Mouse (Mus musculus) CH12.LX (cell line): Measurements from ENCODE around the gene Snx5. TPM values are rescaled to one million over a fixed set of nuclear protein-coding genes. Genes with fewer than 3 reads are reported as not detected.

ENCODE experiments used
- DNase-seq: peaks from one replicate; pipeline ENCODE4 v3.0.0-alpha.2; 2013; ENCODE audit errors: extremely low read depth
- H3K27ac ChIP-seq: 2 replicates; pipeline ENCODE4 v1.5.1; 2012; ENCODE audit warnings: low read depth, mild to moderate bottlenecking, control low read depth, moderate library complexity; ENCODE audit not compliant: insufficient read depth
- H3K27me3 ChIP-seq: replicated peaks from 2 replicates; pipeline ENCODE3; 2012; ENCODE audit warnings: inconsistent platforms
- H3K36me3 ChIP-seq, 2 experiments: replicated peaks in 1 of 2; 2 replicates each; pipeline versions ENCODE3 to v1.6.1; 2012; ENCODE audit warnings: inconsistent platforms in 1 of 2, low read length in 1 of 2, mild to moderate bottlenecking in 1 of 2, mixed read lengths in 1 of 2, moderate library complexity in 1 of 2; ENCODE audit not compliant: control insufficient read depth in 1 of 2, insufficient read depth in 1 of 2
- H3K4me1 ChIP-seq, 2 experiments: 2 replicates each; pipeline ENCODE4 v1.6.1; 2012; ENCODE audit warnings: inconsistent platforms in 1 of 2, moderate library complexity in 1 of 2; ENCODE audit not compliant: insufficient read depth in 2 of 2, control insufficient read depth in 1 of 2
- H3K4me2 ChIP-seq: 2 replicates; pipeline ENCODE4 v1.6.1; 2012; ENCODE audit warnings: low read depth, mild to moderate bottlenecking, control low read depth; ENCODE audit not compliant: poor library complexity, insufficient read depth, severe bottlenecking
- H3K4me3 ChIP-seq, 3 experiments: fragments of 150-350 bp in 1 of 3; sonication (generic) in 1 of 3; replicated peaks in 1 of 3; 2 replicates each; pipeline versions ENCODE3 to v1.5.1; 2011 to 2012; ENCODE audit warnings: low read depth in 2 of 3, low read length in 2 of 3, mild to moderate bottlenecking in 2 of 3, moderate library complexity in 2 of 3, control low read depth in 1 of 3, improper control_type of control experiment in 1 of 3, inconsistent platforms in 1 of 3, mixed read lengths in 1 of 3; ENCODE audit not compliant: poor library complexity in 1 of 3
- H3K79me2 ChIP-seq: replicated peaks from 2 replicates; pipeline ENCODE4 v1.6.1; 2012; ENCODE audit warnings: mild to moderate bottlenecking, moderate library complexity; ENCODE audit not compliant: control insufficient read depth, poor library complexity, insufficient read depth, severe bottlenecking; ENCODE audit errors: extremely low read depth
- H3K9ac ChIP-seq: 2 replicates; pipeline ENCODE4 v1.6.1; 2012; ENCODE audit warnings: low read depth, mild to moderate bottlenecking, control low read depth, moderate library complexity; ENCODE audit not compliant: insufficient read depth
- H3K9me3 ChIP-seq: replicated peaks from 2 replicates; pipeline ENCODE3; 2012; ENCODE audit warnings: low read length, inconsistent platforms, mixed read lengths
- BHLHE40 ChIP-seq: IDR thresholded peaks from 2 replicates; pipeline ENCODE4 v1.6.1; 2011; ENCODE audit warnings: mild to moderate bottlenecking, low read depth, low read length, improper control_type of control experiment
- CHD1 ChIP-seq: IDR thresholded peaks from 2 replicates; pipeline ENCODE4 v1.6.1; 2012; ENCODE audit warnings: low read depth, low read length, improper control_type of control experiment, inconsistent platforms
- CHD2 ChIP-seq: IDR thresholded peaks from 2 replicates; pipeline ENCODE4 v1.6.1; 2011; ENCODE audit warnings: low read length, improper control_type of control experiment
- CTCF ChIP-seq, 2 experiments: IDR thresholded peaks in 1 of 2; conservative IDR thresholded peaks in 1 of 2; 2 replicates each; pipeline ENCODE4 v1.5.1; 2011 to 2012; ENCODE audit warnings: low read depth in 2 of 2, low read length in 2 of 2, improper control_type of control experiment in 1 of 2, inconsistent platforms in 1 of 2, mild to moderate bottlenecking in 1 of 2, moderate library complexity in 1 of 2
- ELF1 ChIP-seq: IDR thresholded peaks from 2 replicates; pipeline ENCODE4 v1.6.1; 2014; ENCODE audit warnings: low read depth, mild to moderate bottlenecking, inconsistent platforms, low read length, improper control_type of control experiment
- EP300 ChIP-seq: IDR thresholded peaks from 2 replicates; pipeline ENCODE4 v1.6.1; 2011; ENCODE audit warnings: low read length, improper control_type of control experiment
- GABPA ChIP-seq: IDR thresholded peaks from 2 replicates; pipeline ENCODE4 v1.6.1; 2012; ENCODE audit warnings: low read depth, low read length, improper control_type of control experiment, inconsistent platforms; ENCODE audit not compliant: insufficient replicate concordance
- HCFC1 ChIP-seq: IDR thresholded peaks from 2 replicates; pipeline ENCODE4 v1.6.1; 2012; ENCODE audit warnings: low read depth, mild to moderate bottlenecking, inconsistent platforms, low read length, improper control_type of control experiment
- IRF4 ChIP-seq: IDR thresholded peaks from 2 replicates; pipeline ENCODE4 v1.6.1; 2014; ENCODE audit warnings: low read depth, mild to moderate bottlenecking, inconsistent platforms, low read length, improper control_type of control experiment
- JUN ChIP-seq: IDR thresholded peaks from 2 replicates; pipeline ENCODE4 v1.6.1; 2011; ENCODE audit warnings: low read depth, mild to moderate bottlenecking, low read length, improper control_type of control experiment, moderate library complexity; ENCODE audit not compliant: insufficient read depth
- JUND ChIP-seq: conservative IDR thresholded peaks from 2 replicates; pipeline ENCODE4 v1.6.1; 2011; ENCODE audit warnings: low read depth, low read length, improper control_type of control experiment
- MAX ChIP-seq: IDR thresholded peaks from 2 replicates; pipeline ENCODE4 v1.6.1; 2011; ENCODE audit warnings: low read length, improper control_type of control experiment
- MAZ ChIP-seq: IDR thresholded peaks from 2 replicates; pipeline ENCODE4 v1.6.1; 2012; ENCODE audit warnings: low read depth, mild to moderate bottlenecking, inconsistent platforms, low read length, improper control_type of control experiment, moderate library complexity
- MXI1 ChIP-seq: IDR thresholded peaks from 2 replicates; pipeline ENCODE4 v1.6.1; 2011; ENCODE audit warnings: mild to moderate bottlenecking, low read depth, low read length, improper control_type of control experiment
- MYC ChIP-seq: IDR thresholded peaks from 2 replicates; pipeline ENCODE4 v1.6.1; 2011; ENCODE audit warnings: low read depth, mild to moderate bottlenecking, improper control_type of control experiment, low read length
- NRF1 ChIP-seq: IDR thresholded peaks from 2 replicates; pipeline ENCODE4 v1.6.1; 2014; ENCODE audit warnings: low read depth, mild to moderate bottlenecking, inconsistent platforms, low read length, improper control_type of control experiment, moderate library complexity
- PAX5 ChIP-seq: IDR thresholded peaks from 2 replicates; pipeline ENCODE4 v1.6.1; 2012; ENCODE audit warnings: low read length, inconsistent platforms, mixed read lengths
- POLR2A ChIP-seq: IDR thresholded peaks from 2 replicates; pipeline ENCODE4 v1.6.1; 2011; ENCODE audit warnings: low read depth, mild to moderate bottlenecking, improper control_type of control experiment, low read length
- POLR2AphosphoS2 ChIP-seq: IDR thresholded peaks from 2 replicates; pipeline ENCODE4 v1.6.1; 2011; ENCODE audit warnings: low read depth, low read length, improper control_type of control experiment
- RAD21 ChIP-seq: IDR thresholded peaks from 2 replicates; pipeline ENCODE4 v1.6.1; 2011; ENCODE audit warnings: low read depth, mild to moderate bottlenecking, low read length, improper control_type of control experiment, moderate library complexity
- RCOR1 ChIP-seq: conservative IDR thresholded peaks from 2 replicates; pipeline ENCODE4 v1.6.1; 2012; ENCODE audit warnings: low read depth, mild to moderate bottlenecking, inconsistent platforms, low read length, improper control_type of control experiment
- SIN3A ChIP-seq: IDR thresholded peaks from 2 replicates; pipeline ENCODE4 v1.6.1; 2012; ENCODE audit warnings: low read length, improper control_type of control experiment, inconsistent platforms
- SMC3 ChIP-seq: IDR thresholded peaks from 2 replicates; pipeline ENCODE4 v1.6.1; 2011; ENCODE audit warnings: low read depth, low read length, improper control_type of control experiment
- TBP ChIP-seq: conservative IDR thresholded peaks from 2 replicates; pipeline ENCODE4 v1.6.1; 2011; ENCODE audit warnings: low read depth, low read length, improper control_type of control experiment
- UBTF ChIP-seq: IDR thresholded peaks from 2 replicates; pipeline ENCODE4 v1.6.1; 2012; ENCODE audit warnings: low read depth, mild to moderate bottlenecking, inconsistent platforms, low read length, improper control_type of control experiment, moderate library complexity
- USF1 ChIP-seq: IDR thresholded peaks from 2 replicates; pipeline ENCODE4 v1.6.1; 2014; ENCODE audit warnings: low read depth, mild to moderate bottlenecking, inconsistent platforms, low read length, improper control_type of control experiment
- USF2 ChIP-seq: conservative IDR thresholded peaks from 2 replicates; pipeline ENCODE4 v1.6.1; 2011; ENCODE audit warnings: low read depth, low read length, improper control_type of control experiment
- ZC3H11A ChIP-seq: IDR thresholded peaks from 2 replicates; pipeline ENCODE4 v1.6.1; 2012; ENCODE audit warnings: low read depth, mild to moderate bottlenecking, inconsistent platforms, low read length, improper control_type of control experiment
- ZKSCAN1 ChIP-seq: IDR thresholded peaks from 2 replicates; pipeline ENCODE4 v1.6.1; 2012; ENCODE audit warnings: low read depth, inconsistent platforms, low read length, improper control_type of control experiment, borderline replicate concordance
- ZMIZ1 ChIP-seq: IDR thresholded peaks from 2 replicates; pipeline ENCODE4 v1.6.1; 2012; ENCODE audit warnings: low read depth, mild to moderate bottlenecking, inconsistent platforms, low read length, improper control_type of control experiment
- ZNF384 ChIP-seq: IDR thresholded peaks from 2 replicates; pipeline ENCODE4 v1.6.1; 2012; ENCODE audit warnings: low read depth, low read length, improper control_type of control experiment, inconsistent platforms
- dilution Hi-C: fragments of 300-500 bp; cut with MboI; formaldehyde crosslinking; loops from 2 replicates; pipeline ENCODE4 v1.14.3; 2020; ENCODE audit warnings: low sequenced_read_pairs; ENCODE audit not compliant: extremely low pct_unique_long_range_greater_than_20kb, extremely low pct_ligation_motif_present
- in situ Hi-C: fragments of 300-500 bp; cut with MboI; formaldehyde crosslinking; loops from 3 replicates; pipeline ENCODE4 v1.14.3; 2019; ENCODE audit warnings: low sequenced_read_pairs, low pct_ligation_motif_present, low pct_unique_long_range_greater_than_20kb, mixed read lengths
- polyA plus RNA-seq: library from polyadenylated mRNA; unstranded; fragments of >175 nt; gene quantifications from 2 replicates; pipeline ENCODE4 v1.2.1, GENCODE M21; 2012; ENCODE audit warnings: low read depth; ENCODE audit not compliant: insufficient read length
- total RNA-seq, 2 experiments: library from RNA; depleted of rRNA; stranded (reverse); fragments of 300-350 nt in 1 of 2; fragments of >200 nt in 1 of 2; gene quantifications; 2 replicates each; pipeline ENCODE4 v1.2.3; 2012 to 2014

The Snx5 gene
- total and polyA plus RNA-seq, 3 experiments, result 380 to 1,220 (median 666) TPM

DNA sequence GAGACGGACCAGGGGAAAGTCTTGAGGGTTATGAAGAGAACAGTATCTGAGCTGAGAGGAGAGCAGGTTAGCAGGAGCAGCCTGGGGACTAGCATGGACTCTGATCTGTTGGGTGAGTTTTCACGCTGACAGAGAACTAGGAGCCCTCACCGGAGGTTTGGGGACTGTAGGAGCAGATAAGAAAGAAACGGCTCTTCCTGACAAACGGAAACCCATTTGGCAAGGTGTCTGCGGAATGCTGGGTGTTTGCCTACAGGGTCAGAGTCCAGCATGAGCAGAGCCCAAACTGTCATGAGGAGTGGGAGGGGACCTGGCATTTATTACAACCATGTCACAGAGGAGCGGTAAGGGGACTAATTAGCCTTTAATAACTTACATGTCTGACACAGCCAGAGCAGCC, 40.2 kb downstream of the Snx5 start:
- DNase-seq, result no peak
- no peak for TF ChIP-seq CTCF (conservative IDR thresholded peaks at IDR 0.05 in 1 of 2, IDR thresholded peaks at IDR 0.05 in 1 of 2; ENCODE audit: low read depth in 2 of 2, low read length in 2 of 2)
- TF ChIP-seq POLR2AphosphoS2, result no peak
- TF ChIP-seq BHLHE40, result no peak
- no peak for TF ChIP-seq PAX5
- no peak for TF ChIP-seq ZMIZ1
- TF ChIP-seq SIN3A, result no peak
- no peak for TF ChIP-seq JUN
- TF ChIP-seq CHD1, result no peak
- no peak for TF ChIP-seq ZNF384
- no peak for TF ChIP-seq HCFC1
- TF ChIP-seq RCOR1, result no peak
- no peak for TF ChIP-seq GABPA
- TF ChIP-seq POLR2A, result no peak
- no peak for TF ChIP-seq NRF1
- TF ChIP-seq USF2, result no peak
- no peak for TF ChIP-seq EP300
- no peak for TF ChIP-seq IRF4
- TF ChIP-seq RAD21, result no peak
- TF ChIP-seq ZC3H11A, result no peak
- TF ChIP-seq MAZ, result no peak
- Histone ChIP-seq H3K9ac (no peak overlapping the region), H3K27me3 (no peaks in the 10 kb centered on the region), H3K36me3 (no peaks in the 10 kb centered on the region), H3K4me3 (no peak overlapping the region), H3K9me3 (peaks cover 19% of the 10 kb centered on the region), H3K4me1 (peaks cover 5 to 10% of the 10 kb centered on the region in 2 experiments; a peak in 3 of 4 replicates), H3K27ac (no peak overlapping the region), H3K4me2 (no peak overlapping the region), H3K79me2 (no peaks in the 10 kb centered on the region)
- in situ Hi-C loops, result no loop called here
- dilution Hi-C loops, result no loop called here

DNA sequence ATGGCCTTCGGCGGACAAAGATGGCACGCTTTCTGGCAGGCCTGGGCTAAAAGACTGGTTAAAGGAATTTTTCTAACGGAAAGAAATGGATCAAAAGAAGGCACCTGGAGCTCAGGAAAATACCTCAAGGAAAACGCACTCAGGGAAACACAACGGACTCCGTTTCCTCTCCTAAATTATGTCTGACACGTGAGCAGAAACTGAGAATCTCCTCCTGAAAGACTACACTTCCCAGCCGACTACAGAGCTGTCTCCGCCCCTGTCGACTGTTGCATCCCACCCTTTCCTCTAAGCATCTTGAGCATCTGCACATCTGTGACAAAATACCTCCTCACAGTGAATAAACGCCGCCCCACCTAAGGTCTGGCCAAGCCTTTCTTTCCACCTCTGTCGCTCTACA, 41.1 kb downstream of the Snx5 start:
- no peak overlapping the region for H3K27ac ChIP-seq
- no peaks in the 10 kb centered on the region for H3K27me3 ChIP-seq
- H3K4me3 ChIP-seq, result no peak overlapping the region
- TF ChIP-seq MAX (no peak), MXI1 (no peak), RAD21 (no peak), ELF1 (no peak), CTCF (conservative IDR thresholded peaks at IDR 0.05 in 1 of 2, IDR thresholded peaks at IDR 0.05 in 1 of 2; ENCODE audit: low read depth in 2 of 2, low read length in 2 of 2) (no peak), CHD1 (no peak), USF1 (no peak), JUN (no peak), HCFC1 (no peak), SMC3 (no peak), UBTF (no peak), USF2 (no peak), JUND (no peak), TBP (no peak), CHD2 (no peak), ZKSCAN1 (no peak), MYC (no peak), IRF4 (no peak)
- no peaks in the 10 kb centered on the region for H3K36me3 ChIP-seq
- in situ Hi-C loops, result no loop called here
- H3K9me3 ChIP-seq, result peaks cover 15% of the 10 kb centered on the region
- no peak overlapping the region for H3K4me2 ChIP-seq
- H3K9ac ChIP-seq, result no peak overlapping the region
- DNase-seq, result no peak
- no peaks in the 10 kb centered on the region for H3K79me2 ChIP-seq
- H3K4me1 ChIP-seq, result peaks cover 5 to 10% of the 10 kb centered on the region in 2 experiments; a peak in 3 of 4 replicates
- dilution Hi-C loops, result no loop called here
